ENCODE assay signal across 8 mouse cellular contexts in genomic region chr19:28011396-28011717, GRCm38 (mm10). TPM values are rescaled to one million over a fixed set of nuclear protein-coding genes. Genes with fewer than 3 reads are reported as not detected.
DNase-seq lines count a peak whose midpoint lies in the region; ATAC-seq and TF ChIP-seq lines count a peak whose summit lies in the region.

No protein-coding gene starts in this region.

- H3K9ac ChIP-seq in heart, embryonic 13.5 days: peak overlapping the region; percentile 96
- peak overlapping the region; percentile 92 for H3K9ac ChIP-seq in kidney, postnatal 0 days (ENCODE audit: low read depth, low read length)
- H3K9ac ChIP-seq in liver, adult 2 months (ENCODE audit: low read depth, low read length): peak overlapping the region; percentile 98

- peak overlapping the region; percentile 100 for H3K27ac ChIP-seq in heart, embryonic 13.5 days (replicated peaks)
- peak overlapping the region; percentile 100 for H3K27ac ChIP-seq in kidney, postnatal 0 days
- H3K27ac ChIP-seq in liver, adult 2 months (replicated peaks; ENCODE audit: insufficient read depth, low read depth, low read length): peak overlapping the region; percentile 100

- no peaks in the 10 kb centered on the region for H3K36me3 ChIP-seq in heart, embryonic 13.5 days
- no peaks in the 10 kb centered on the region for H3K36me3 ChIP-seq in kidney, postnatal 0 days (ENCODE audit: insufficient read depth, low read length)
- H3K36me3 ChIP-seq in liver, adult 2 months (ENCODE audit: control insufficient read depth, insufficient read depth, low read length): no peaks in the 10 kb centered on the region
- no peaks in the 10 kb centered on the region for H3K36me3 ChIP-seq in splenic B cell, adult 2 months (ENCODE audit: control insufficient read depth, insufficient read depth, low read length, poor library complexity, severe bottlenecking)

- no peaks in the 10 kb centered on the region for H3K79me2 ChIP-seq in liver, adult 2 months (ENCODE audit: control insufficient read depth, insufficient read depth, low read length)

- H3K9me3 ChIP-seq in heart, embryonic 13.5 days: no peaks in the 10 kb centered on the region
- H3K9me3 ChIP-seq in kidney, postnatal 0 days (replicated peaks; ENCODE audit: low read length): no peaks in the 10 kb centered on the region

- H3K27me3 ChIP-seq in heart, embryonic 13.5 days (replicated peaks): no peaks in the 10 kb centered on the region
- H3K27me3 ChIP-seq in kidney, postnatal 0 days (ENCODE audit: insufficient read depth, low read length): no peaks in the 10 kb centered on the region
- H3K27me3 ChIP-seq in liver, adult 2 months (ENCODE audit: control insufficient read depth, insufficient read depth, low read length): no peaks in the 10 kb centered on the region
- H3K27me3 ChIP-seq in splenic B cell, adult 2 months (ENCODE audit: control insufficient read depth, insufficient read depth, low read length, poor library complexity, severe bottlenecking): no peaks in the 10 kb centered on the region

- H3K4me2 ChIP-seq in heart, embryonic 13.5 days: peak overlapping the region; percentile 88
- peak overlapping the region; percentile 71 for H3K4me2 ChIP-seq in kidney, postnatal 0 days (ENCODE audit: low read length)

- peaks cover 5% of the 10 kb centered on the region for H3K4me1 ChIP-seq in heart, embryonic 13.5 days
- no peaks in the 10 kb centered on the region; the same call in 1 of the 2 replicates for H3K4me1 ChIP-seq in kidney, postnatal 0 days (replicated peaks; ENCODE audit: insufficient read depth, low read length)
- peaks cover 3% of the 10 kb centered on the region; the same call in 1 of the 2 replicates for H3K4me1 ChIP-seq in liver, adult 2 months (ENCODE audit: control insufficient read depth, insufficient read depth, low read length)

- 0% methylated on average over 23 of the region's 30 CpGs for WGBS in heart, embryonic 13.5 days
- WGBS in kidney, postnatal 0 days: under 1% methylated on average over 26 of the region's 30 CpGs
- whole genome bisulfite sequencing in liver, adult 2 months: under 1% methylated on average over 30 of the region's 30 CpGs

- ATAC-seq in CD4-positive, CD25-positive, alpha-beta regulatory T cell, adult 4 months: peak; percentile 87
- ATAC-seq in erythroid progenitor cell, adult 5-6 weeks (replicated peaks; ENCODE audit: low FRiP score, poor library complexity, severe bottlenecking): peak; percentile 95
- peak; percentile 98 for ATAC-seq in heart, embryonic 13.5 days (ENCODE audit: extremely low read depth, insufficient number of reproducible peaks, low FRiP score, low TSS enrichment)
- ATAC-seq in kidney, postnatal 0 days (replicated peaks; ENCODE audit: low FRiP score, low read depth): peak; percentile 99
- peak; percentile 92 for ATAC-seq in monocyte, adult 5-6 weeks (replicated peaks; ENCODE audit: insufficient number of reproducible peaks, low FRiP score, low TSS enrichment, poor library complexity, severe bottlenecking)

- H3K4me3 ChIP-seq in heart, embryonic 13.5 days: peak overlapping the region; percentile 97
- peak overlapping the region; percentile 98 for H3K4me3 ChIP-seq in kidney, postnatal 0 days (replicated peaks; ENCODE audit: low read depth, low read length)
- H3K4me3 ChIP-seq in liver, adult 2 months (ENCODE audit: insufficient read depth, low read depth, low read length): peak overlapping the region; percentile 97

- TF ChIP-seq POLR2A in liver, adult 2 months (IDR thresholded peaks at IDR 0.05; ENCODE audit: extremely low read depth, insufficient read depth, low read length): peak; percentile 91

- peak; percentile 97 for DNase-seq in brain, embryonic 18.5 days (ENCODE audit: low read depth, low spot score)
- peak; percentile 98 for DNase-seq in kidney, postnatal 0 days (ENCODE audit: low spot score)
- DNase-seq in liver, adult 2 months (ENCODE audit: extremely low read depth, low read depth, low spot score): peak; percentile 80
- peak; percentile 98 for DNase-seq in splenic B cell, adult 2 months (ENCODE audit: low read depth, low spot score)

- no peak for TF ChIP-seq CTCF in kidney, postnatal 0 days (IDR thresholded peaks at IDR 0.05; ENCODE audit: low read depth)
- no peak for TF ChIP-seq CTCF in liver, adult 2 months (IDR thresholded peaks at IDR 0.05; ENCODE audit: low read depth, low read length)

RNA-seq across cellular contexts. Expression of gene Rfx3, which starts 0.4 kb away (rescaled TPM):
- 1 to 10 TPM; 5.9 to 8.7 TPM for polyA plus RNA-seq in CD4-positive, CD25-positive, alpha-beta regulatory T cell, adult 4 months (2017; shearing (Covaris generic))
- total RNA-seq in erythroid progenitor cell, adult 5-6 weeks (2015; ENCODE audit: low replicate concordance): 5.4 and 16.2 TPM in 2 replicates
- 4.7 and 7.3 TPM in 2 replicates for total RNA-seq in erythroid progenitor cell, adult 5-6 weeks (2017; ENCODE audit: low replicate concordance)
- polyA plus RNA-seq in heart, embryonic 13.5 days (2015; fragmentation: Nextera tagmentation; extraction: Ambion mirVana): 5.4 and 7.8 TPM in 2 replicates
- polyA plus RNA-seq in kidney, postnatal 0 days (2015; fragmentation: Nextera tagmentation; extraction: Ambion mirVana): 5.6 and 6.4 TPM in 2 replicates
- 2.1 and 2.6 TPM in 2 replicates for total RNA-seq in liver, adult 2 months (2014; rRNA removed)
- polyA plus RNA-seq in liver, adult 2 months (2012; rRNA removed): 0.55 and 0.70 TPM in 2 replicates
- total RNA-seq in monocyte, adult 5-6 weeks (2017): 5.2 to 14.5 TPM (median 6.7 TPM) in 3 replicates

Comparison
In these comparisons a context has a peak if more than half of its experiments do, and no peak if none do; other contexts are left out.
1. Peak in every context shown above with its lines: DNase-seq, ATAC-seq, H3K4me3 ChIP-seq and H3K27ac ChIP-seq.